Mouse (Mus musculus): ENCODE data around the gene Nin. TPM values are rescaled to one million over a fixed set of nuclear protein-coding genes. Genes with fewer than 3 reads are reported as not detected.
"Not testable (repeated sequence)": the region's sequence is repeated elsewhere in the genome, so short reads cannot be mapped to it uniquely, and the experiment has no call there.

The Nin gene
- polyA plus RNA-seq, 1 experiment, result 8.0 TPM

DNA sequence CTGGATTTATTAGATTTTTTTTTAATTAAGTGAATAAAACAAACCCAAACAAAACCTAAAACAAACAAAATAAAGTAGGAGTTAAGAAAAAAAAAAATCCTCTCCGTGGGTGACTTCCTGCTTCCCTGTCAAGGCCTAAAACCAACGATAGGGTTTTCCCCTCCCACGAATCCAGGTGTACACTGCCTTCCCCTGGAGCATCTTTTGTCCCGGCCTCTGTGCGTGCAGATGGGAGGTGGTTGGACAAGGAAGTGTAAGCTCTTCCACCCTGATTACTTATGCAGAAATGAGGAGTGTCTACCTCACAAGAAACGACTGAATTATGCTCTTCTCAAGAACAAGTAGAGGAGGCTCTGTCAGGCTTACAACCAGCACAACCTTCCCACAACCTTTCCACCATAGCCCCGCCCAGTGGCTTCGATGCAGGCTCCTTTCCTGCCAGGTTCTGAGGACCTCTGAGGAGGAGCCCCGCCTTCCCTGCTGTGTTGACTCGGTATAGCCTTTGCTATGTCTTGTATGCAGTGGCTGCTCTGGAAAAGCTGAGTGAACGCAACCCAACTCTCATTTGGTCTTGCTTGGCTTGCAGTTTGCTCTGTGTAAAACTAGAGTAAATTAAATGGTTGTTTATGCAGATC lies 35.2 kb upstream of the Nin start:
- no peak for TF ChIP-seq CEBPB (IDR thresholded peaks at IDR 0.05; ENCODE audit: low read depth)
- TF ChIP-seq MYOD1 (IDR thresholded peaks at IDR 0.05; ENCODE audit: control insufficient read depth, insufficient read length, low read depth), result no peak
- no peak for TF ChIP-seq FOSL1 (IDR thresholded peaks at IDR 0.05; ENCODE audit: insufficient read depth, low read length, poor library complexity, severe bottlenecking)
- TF ChIP-seq USF1 (IDR thresholded peaks at IDR 0.05; ENCODE audit: low read depth), result no peak
- TF ChIP-seq MAX (IDR thresholded peaks at IDR 0.05), result no peak
- no peak for TF ChIP-seq CTCF (IDR thresholded peaks at IDR 0.05; ENCODE audit: control insufficient read depth, insufficient read depth, insufficient read length)
- TF ChIP-seq MYOG (IDR thresholded peaks at IDR 0.05; ENCODE audit: control insufficient read depth, extremely low read depth, insufficient read length), result no peak
- Histone ChIP-seq H3K4me3 (ENCODE audit: insufficient read depth, poor library complexity, severe bottlenecking) (no peak overlapping the region), H3K36me3 (ENCODE audit: control insufficient read depth, insufficient read depth) (no peaks in the 10 kb centered on the region)

GRCm38 (mm10) chr12:70147986-70148630 lies 34.6 kb upstream of the Nin start:
- H3K79me2 ChIP-seq (ENCODE audit: control insufficient read depth, insufficient read depth), result no peaks in the 10 kb centered on the region
- H3K79me3 ChIP-seq (ENCODE audit: low read depth), result no peaks in the 10 kb centered on the region
- no peaks in the 10 kb centered on the region for H3K36me3 ChIP-seq (ENCODE audit: control insufficient read depth, insufficient read depth)
- no peak overlapping the region for H3K4me3 ChIP-seq (ENCODE audit: insufficient read depth, poor library complexity, severe bottlenecking)
- H3K27me3 ChIP-seq (ENCODE audit: control insufficient read depth, insufficient read depth, insufficient read length), result peaks cover 5% of the 10 kb centered on the region
- H3ac ChIP-seq (ENCODE audit: control insufficient read depth, insufficient read length, low read depth), result no peak overlapping the region
- no peak for TF ChIP-seq MAX (IDR thresholded peaks at IDR 0.05)
- no peak for TF ChIP-seq CTCF (IDR thresholded peaks at IDR 0.05; ENCODE audit: control insufficient read depth, insufficient read depth, insufficient read length)
- no peak for TF ChIP-seq MYOG (IDR thresholded peaks at IDR 0.05; ENCODE audit: control insufficient read depth, extremely low read depth, insufficient read length)
- no peak for TF ChIP-seq FOSL1 (IDR thresholded peaks at IDR 0.05; ENCODE audit: insufficient read depth, low read length, poor library complexity, severe bottlenecking)
- no peak for TF ChIP-seq MYOD1 (IDR thresholded peaks at IDR 0.05; ENCODE audit: control insufficient read depth, insufficient read length, low read depth)
- TF ChIP-seq USF1 (IDR thresholded peaks at IDR 0.05; ENCODE audit: low read depth), result no peak
- TF ChIP-seq CEBPB (IDR thresholded peaks at IDR 0.05; ENCODE audit: low read depth), result no peak

More for the DNA sequence above, 35.2 kb upstream of the Nin start:
- H3K27me3 ChIP-seq (ENCODE audit: control insufficient read depth, insufficient read depth, insufficient read length), result peaks cover 5% of the 10 kb centered on the region
- no peak overlapping the region for H3ac ChIP-seq (ENCODE audit: control insufficient read depth, insufficient read length, low read depth)
- H3K79me2 ChIP-seq (ENCODE audit: control insufficient read depth, insufficient read depth), result no peaks in the 10 kb centered on the region
- H3K79me3 ChIP-seq (ENCODE audit: low read depth), result no peaks in the 10 kb centered on the region

DNA sequence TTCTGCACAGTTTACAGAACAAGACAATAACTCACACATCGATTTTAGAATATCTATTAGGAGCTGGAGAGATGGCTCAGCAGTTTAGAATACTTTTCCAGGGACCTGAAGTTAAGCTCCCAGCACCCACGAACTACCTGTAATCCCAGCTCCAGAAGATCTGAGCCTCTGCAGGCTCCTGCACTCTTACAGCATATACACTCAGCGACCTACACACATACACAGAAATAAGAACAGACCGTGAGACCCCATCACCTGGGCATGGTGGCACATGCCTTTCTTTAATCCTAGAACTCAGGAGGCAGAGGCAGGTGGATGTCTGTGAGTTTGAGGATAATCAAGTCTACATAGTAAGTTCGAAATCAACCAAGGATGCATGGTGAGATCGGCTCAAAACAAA lies 32.1 kb upstream of the Nin start:
- no peak overlapping the region for H3ac ChIP-seq (ENCODE audit: control insufficient read depth, insufficient read length, low read depth)
- no peaks in the 10 kb centered on the region for H3K79me2 ChIP-seq (ENCODE audit: control insufficient read depth, insufficient read depth)
- no peaks in the 10 kb centered on the region for H3K79me3 ChIP-seq (ENCODE audit: low read depth)
- H3K4me3 ChIP-seq (ENCODE audit: insufficient read depth, poor library complexity, severe bottlenecking), result no peak overlapping the region
- no peaks in the 10 kb centered on the region for H3K27me3 ChIP-seq (ENCODE audit: control insufficient read depth, insufficient read depth, insufficient read length)
- H3K36me3 ChIP-seq (ENCODE audit: control insufficient read depth, insufficient read depth), result no peaks in the 10 kb centered on the region
- no peak for TF ChIP-seq CTCF (IDR thresholded peaks at IDR 0.05; ENCODE audit: control insufficient read depth, insufficient read depth, insufficient read length)
- no peak for TF ChIP-seq MAX (IDR thresholded peaks at IDR 0.05)
- TF ChIP-seq CEBPB (IDR thresholded peaks at IDR 0.05; ENCODE audit: low read depth), result no peak
- no peak for TF ChIP-seq FOSL1 (IDR thresholded peaks at IDR 0.05; ENCODE audit: insufficient read depth, low read length, poor library complexity, severe bottlenecking)
- no peak for TF ChIP-seq MYOD1 (IDR thresholded peaks at IDR 0.05; ENCODE audit: control insufficient read depth, insufficient read length, low read depth)

- Histone ChIP-seq H3K4me3 (ENCODE audit: insufficient read depth, poor library complexity, severe bottlenecking) (no peak overlapping the region), H3ac (ENCODE audit: control insufficient read depth, insufficient read length, low read depth) (no peak overlapping the region), H3K36me3 (ENCODE audit: control insufficient read depth, insufficient read depth) (no peaks in the 10 kb centered on the region), H3K27me3 (ENCODE audit: control insufficient read depth, insufficient read depth, insufficient read length) (no peaks in the 10 kb centered on the region), H3K79me2 (ENCODE audit: control insufficient read depth, insufficient read depth) (no peaks in the 10 kb centered on the region), H3K79me3 (ENCODE audit: low read depth) (no peaks in the 10 kb centered on the region)
- TF ChIP-seq MAX (IDR thresholded peaks at IDR 0.05) (no peak), MYOG (IDR thresholded peaks at IDR 0.05; ENCODE audit: control insufficient read depth, extremely low read depth, insufficient read length) (no peak), USF1 (IDR thresholded peaks at IDR 0.05; ENCODE audit: low read depth) (no peak), FOSL1 (IDR thresholded peaks at IDR 0.05; ENCODE audit: insufficient read depth, low read length, poor library complexity, severe bottlenecking) (no peak), MYOD1 (IDR thresholded peaks at IDR 0.05; ENCODE audit: control insufficient read depth, insufficient read length, low read depth) (no peak), CTCF (IDR thresholded peaks at IDR 0.05; ENCODE audit: control insufficient read depth, insufficient read depth, insufficient read length) (no peak), CEBPB (IDR thresholded peaks at IDR 0.05; ENCODE audit: low read depth) (no peak)
Measured at GRCm38 (mm10) chr12:70144637-70145448, 31.3 kb upstream of the Nin start.

- not testable (repeated sequence) for H3K79me2 ChIP-seq (ENCODE audit: control insufficient read depth, insufficient read depth); H3ac ChIP-seq (ENCODE audit: control insufficient read depth, insufficient read length, low read depth); H3K4me3 ChIP-seq (ENCODE audit: insufficient read depth, poor library complexity, severe bottlenecking); H3K79me3 ChIP-seq (ENCODE audit: low read depth); H3K27me3 ChIP-seq (ENCODE audit: control insufficient read depth, insufficient read depth, insufficient read length); H3K36me3 ChIP-seq (ENCODE audit: control insufficient read depth, insufficient read depth)
Measured at GRCm38 (mm10) chr12:70144106-70144587, 30.6 kb upstream of the Nin start.
